Mouse (Mus musculus) effector memory CD4-positive, alpha-beta T cell, adult 5 months (primary cell): ENCODE measurements around the gene Serinc2. TPM values are rescaled to one million over a fixed set of nuclear protein-coding genes. Genes with fewer than 3 reads are reported as not detected.

Experiments used
- polyA plus RNA-seq: library from polyadenylated mRNA; unstranded; fragments of 100-300 nt; shearing (Covaris generic); gene quantifications from one replicate; pipeline ENCODE4 v1.2.1, GENCODE M21; 2017

Serinc2 gene
- not detected for polyA plus RNA-seq

DNA sequence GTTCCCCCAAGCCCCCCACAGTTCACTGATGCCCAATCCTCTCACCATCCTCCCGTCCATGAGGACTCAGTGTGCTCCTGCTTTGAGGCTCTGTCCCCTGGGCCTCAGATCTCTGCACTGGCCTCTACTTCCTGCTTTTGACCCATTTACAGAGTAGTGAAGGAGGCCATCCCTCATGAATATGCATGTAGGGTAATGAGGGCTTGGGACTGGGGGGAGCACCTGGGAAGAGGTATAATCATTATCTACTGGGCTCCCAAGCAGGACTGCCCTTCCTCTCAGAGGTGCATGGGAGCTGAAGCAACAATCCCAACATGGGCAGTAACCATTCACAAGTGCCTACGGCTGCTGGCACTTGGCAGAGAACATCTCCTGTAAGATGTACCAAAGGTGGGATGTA is at the start of gene Serinc2:
Serinc2 (minus strand) TSS at position 101 of the 400 bp plus-strand sequence.

DNA sequence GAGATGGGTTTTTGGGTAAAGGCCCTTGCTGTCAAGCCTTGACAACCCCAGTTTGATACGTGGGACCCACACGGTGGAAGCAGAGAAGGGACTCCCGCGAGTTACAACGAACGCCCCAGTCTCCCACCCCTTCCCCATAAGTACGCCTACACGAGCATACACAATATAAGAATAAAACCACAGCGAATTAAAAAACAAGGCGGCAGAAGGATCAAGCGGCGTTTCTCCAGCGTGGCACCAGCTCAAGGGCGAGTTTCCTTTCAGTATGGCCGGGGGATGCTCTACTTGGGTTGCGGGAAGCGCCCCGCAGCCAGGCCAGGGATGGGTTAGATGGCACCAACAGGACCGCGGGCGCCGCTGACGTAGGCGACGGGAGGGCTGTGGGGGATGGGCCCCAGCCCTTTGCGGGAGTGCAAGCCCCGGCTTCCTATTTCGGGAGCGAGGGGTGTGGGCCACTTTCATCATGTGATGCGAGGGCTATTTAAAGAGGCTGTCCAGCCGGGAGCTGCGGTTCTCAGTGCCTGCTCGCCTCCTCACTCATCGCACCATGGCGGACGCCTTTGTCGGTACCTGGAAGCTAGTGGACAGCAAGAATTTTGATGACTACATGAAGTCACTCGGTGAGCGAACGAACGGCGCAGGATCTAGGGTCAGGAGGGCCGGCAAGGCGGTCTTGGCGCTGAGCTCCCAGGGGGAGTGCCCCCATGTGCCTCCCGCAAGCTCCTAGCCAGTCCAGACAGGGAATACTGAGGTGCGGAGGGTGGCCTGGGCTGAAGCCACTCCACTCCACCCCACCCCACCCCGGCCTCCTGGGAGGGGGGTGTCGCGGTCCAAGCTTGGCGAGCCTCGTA is 29.5 kb upstream of the Serinc2 start, which contains the start of the genes Fabp3 and Gm10570:
Fabp3 (plus strand) TSS at position 365 of the 851 bp plus-strand sequence.
Gm10570 (minus strand) TSS at position 444 of the 851 bp plus-strand sequence.

DNA sequence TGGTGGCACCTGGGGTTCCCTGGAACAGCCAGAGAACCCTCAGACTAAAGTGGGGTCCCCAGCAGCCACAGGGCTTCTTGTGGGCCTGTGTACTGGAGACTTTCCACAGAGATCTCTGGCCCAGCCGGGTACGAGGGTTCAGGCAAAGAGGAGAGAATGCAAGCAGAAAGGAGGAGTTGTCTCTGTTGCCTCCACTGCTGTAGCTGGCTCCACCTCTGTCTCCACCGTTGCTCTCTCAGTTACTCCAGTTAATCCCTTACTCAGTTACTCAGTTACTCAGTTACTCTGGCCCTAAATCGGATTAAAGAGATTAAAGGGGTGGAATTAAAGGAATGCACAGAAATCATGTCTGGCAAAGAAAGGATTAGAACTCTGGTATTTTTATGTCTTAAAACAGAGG is 56.8 kb downstream of the Serinc2 start, which contains the start of gene Gm853:
Gm853 (minus strand) TSS at position 223 of the 400 bp plus-strand sequence.

Other genes starting within 250 kb of the Serinc2 start
- gene Col16a1, start 231.4 kb downstream of the Serinc2 start, polyA plus RNA-seq = 0.50 TPM
- 41.5 TPM for gene Pef1, start 176.6 kb downstream of the Serinc2 start, polyA plus RNA-seq
- not detected for gene Hcrtr1, start 139.8 kb downstream of the Serinc2 start, polyA plus RNA-seq
- gene Tinagl1, start 104.1 kb downstream of the Serinc2 start, polyA plus RNA-seq = not detected
- gene Gm853, start 56.8 kb downstream of the Serinc2 start, polyA plus RNA-seq = not detected
- gene Fabp3, start 29.4 kb upstream of the Serinc2 start, polyA plus RNA-seq = not detected
- not detected for gene Gm10570, start 29.5 kb upstream of the Serinc2 start, polyA plus RNA-seq
- gene Zcchc17, start 80.7 kb upstream of the Serinc2 start, polyA plus RNA-seq = 34.2 TPM
- 77.4 TPM for gene Snrnp40, start 80.9 kb upstream of the Serinc2 start, polyA plus RNA-seq